Mouse (Mus musculus) testis, adult 2 months (tissue): ENCODE results near the gene Ptprt. TPM values are rescaled to one million over a fixed set of nuclear protein-coding genes. Genes with fewer than 3 reads are reported as not detected.

Experiments used
- H3K27ac ChIP-seq: fragments of 200-500 bp; 2 replicates; pipeline ENCODE4 v1.5.1; 2012; ENCODE audit warnings: low read depth, low read length; ENCODE audit not compliant: control insufficient read depth, insufficient read depth
- H3K27me3 ChIP-seq: fragments of 200-500 bp; 2 replicates; pipeline ENCODE4 v1.6.1; 2012; ENCODE audit warnings: mild to moderate bottlenecking, low read length, moderate library complexity; ENCODE audit not compliant: control insufficient read depth, insufficient read depth
- H3K36me3 ChIP-seq: fragments of 200-500 bp; 2 replicates; pipeline ENCODE4 v1.6.1; 2012; ENCODE audit warnings: mild to moderate bottlenecking, low read length; ENCODE audit not compliant: control insufficient read depth, insufficient read depth
- H3K4me1 ChIP-seq: fragments of 200-500 bp; 2 replicates; pipeline ENCODE4 v1.6.1; 2012; ENCODE audit warnings: low read length; ENCODE audit not compliant: control insufficient read depth, insufficient read depth
- H3K4me3 ChIP-seq: fragments of 200-500 bp; 2 replicates; pipeline ENCODE4 v1.5.1; 2012; ENCODE audit warnings: low read depth, mild to moderate bottlenecking, low read length, moderate library complexity, mixed read lengths; ENCODE audit not compliant: control insufficient read depth
- CTCF ChIP-seq: fragments of 200-500 bp; IDR thresholded peaks from 2 replicates; pipeline ENCODE4 v1.5.1; 2012; ENCODE audit warnings: low read depth, mild to moderate bottlenecking, inconsistent platforms, low read length, moderate library complexity; ENCODE audit not compliant: control insufficient read depth, insufficient read depth, insufficient replicate concordance
- POLR2A ChIP-seq: fragments of 200-500 bp; IDR thresholded peaks from 2 replicates; pipeline ENCODE4 v1.6.1; 2012; ENCODE audit warnings: low read depth, mild to moderate bottlenecking, inconsistent platforms, low read length, moderate library complexity; ENCODE audit not compliant: control insufficient read depth
- polyA plus RNA-seq: library from polyadenylated mRNA; depleted of rRNA; stranded (reverse); fragments of >200 nt; gene quantifications from 2 replicates; pipeline ENCODE4 v1.2.3, GENCODE M21; 2012

The Ptprt gene
- polyA plus RNA-seq, 1 experiment: 1.6 TPM

GRCm38 (mm10) chr2:161557874-161558273, 1103.1 kb downstream of the Ptprt start:
- Histone ChIP-seq H3K27ac (no peak overlapping the region), H3K36me3 (no peaks in the 10 kb centered on the region), H3K4me3 (no peak overlapping the region), H3K4me1 (no peaks in the 10 kb centered on the region), H3K27me3 (no peaks in the 10 kb centered on the region)
- TF ChIP-seq CTCF (no peak), POLR2A (no peak)

- H3K27ac ChIP-seq: no peak overlapping the region
- no peak for TF ChIP-seq POLR2A
- TF ChIP-seq CTCF: no peak
- H3K36me3 ChIP-seq: no peaks in the 10 kb centered on the region
- no peaks in the 10 kb centered on the region for H3K27me3 ChIP-seq
- no peaks in the 10 kb centered on the region for H3K4me1 ChIP-seq
- no peak overlapping the region for H3K4me3 ChIP-seq
Observed at GRCm38 (mm10) chr2:161553651-161554050, 1107.3 kb downstream of the Ptprt start.

GRCm38 (mm10) chr2:161552011-161552410, 1108.9 kb downstream of the Ptprt start:
- TF ChIP-seq CTCF (no peak), POLR2A (no peak)
- H3K36me3 ChIP-seq: no peaks in the 10 kb centered on the region
- no peak overlapping the region for H3K27ac ChIP-seq
- no peaks in the 10 kb centered on the region for H3K4me1 ChIP-seq
- H3K4me3 ChIP-seq: no peak overlapping the region
- no peaks in the 10 kb centered on the region for H3K27me3 ChIP-seq

- Histone ChIP-seq H3K4me3 (no peak overlapping the region), H3K27me3 (no peaks in the 10 kb centered on the region)
Observed at GRCm38 (mm10) chr2:161549577-161549976, 1111.4 kb downstream of the Ptprt start.

GRCm38 (mm10) chr2:161547318-161547717, 1113.6 kb downstream of the Ptprt start:
- Histone ChIP-seq H3K36me3 (no peaks in the 10 kb centered on the region), H3K4me3 (no peak overlapping the region), H3K27me3 (no peaks in the 10 kb centered on the region), H3K27ac (no peak overlapping the region), H3K4me1 (no peaks in the 10 kb centered on the region)
- TF ChIP-seq POLR2A: no peak
- no peak for TF ChIP-seq CTCF

More at GRCm38 (mm10) chr2:161549577-161549976, 1111.4 kb downstream of the Ptprt start:
- TF ChIP-seq CTCF (no peak), POLR2A (no peak)
- H3K4me1 ChIP-seq: no peaks in the 10 kb centered on the region
- no peak overlapping the region for H3K27ac ChIP-seq
- no peaks in the 10 kb centered on the region for H3K36me3 ChIP-seq

- no peak for TF ChIP-seq POLR2A
- no peak for TF ChIP-seq CTCF
- Histone ChIP-seq H3K36me3 (no peaks in the 10 kb centered on the region), H3K4me1 (no peaks in the 10 kb centered on the region), H3K4me3 (no peak overlapping the region), H3K27ac (no peak overlapping the region), H3K27me3 (no peaks in the 10 kb centered on the region)
Observed at GRCm38 (mm10) chr2:161545406-161545805, 1115.5 kb downstream of the Ptprt start.

- no peak overlapping the region for H3K27ac ChIP-seq
- H3K4me1 ChIP-seq: no peaks in the 10 kb centered on the region
Observed at GRCm38 (mm10) chr2:161534151-161534550, 1126.8 kb downstream of the Ptprt start.

GRCm38 (mm10) chr2:161527192-161527591, 1133.8 kb downstream of the Ptprt start:
- no peaks in the 10 kb centered on the region for H3K27me3 ChIP-seq
- TF ChIP-seq POLR2A (no peak), CTCF (no peak)
- no peak overlapping the region for H3K4me3 ChIP-seq
- H3K36me3 ChIP-seq: no peaks in the 10 kb centered on the region
- H3K4me1 ChIP-seq: no peaks in the 10 kb centered on the region
- no peak overlapping the region for H3K27ac ChIP-seq

More at GRCm38 (mm10) chr2:161534151-161534550, 1126.8 kb downstream of the Ptprt start:
- Histone ChIP-seq H3K36me3 (no peaks in the 10 kb centered on the region), H3K27me3 (no peaks in the 10 kb centered on the region), H3K4me3 (no peak overlapping the region)
- TF ChIP-seq POLR2A (no peak), CTCF (no peak)
